Mouse (Mus musculus): Measurements from ENCODE around the gene Ndufb2. TPM values are rescaled to one million over a fixed set of nuclear protein-coding genes. Genes with fewer than 3 reads are reported as not detected.

Gene Ndufb2
- total RNA-seq (2021) = 100 to 1,000 TPM; 383 to 422 TPM
- long read RNA-seq, experiment 1, full-length matches to known transcripts = 418 of 451 reads
- long read RNA-seq, experiment 1, partial matches to known transcripts = 16 of 451 reads
- long read RNA-seq, experiment 1, other reads (novel, unspliced or antisense) = 17 of 451 reads
- long read RNA-seq, experiment 2, full-length matches to known transcripts = 305 of 328 reads
- long read RNA-seq, experiment 2, partial matches to known transcripts = 15 of 328 reads
- long read RNA-seq, experiment 2, other reads (novel, unspliced or antisense) = 8 of 328 reads

DNA sequence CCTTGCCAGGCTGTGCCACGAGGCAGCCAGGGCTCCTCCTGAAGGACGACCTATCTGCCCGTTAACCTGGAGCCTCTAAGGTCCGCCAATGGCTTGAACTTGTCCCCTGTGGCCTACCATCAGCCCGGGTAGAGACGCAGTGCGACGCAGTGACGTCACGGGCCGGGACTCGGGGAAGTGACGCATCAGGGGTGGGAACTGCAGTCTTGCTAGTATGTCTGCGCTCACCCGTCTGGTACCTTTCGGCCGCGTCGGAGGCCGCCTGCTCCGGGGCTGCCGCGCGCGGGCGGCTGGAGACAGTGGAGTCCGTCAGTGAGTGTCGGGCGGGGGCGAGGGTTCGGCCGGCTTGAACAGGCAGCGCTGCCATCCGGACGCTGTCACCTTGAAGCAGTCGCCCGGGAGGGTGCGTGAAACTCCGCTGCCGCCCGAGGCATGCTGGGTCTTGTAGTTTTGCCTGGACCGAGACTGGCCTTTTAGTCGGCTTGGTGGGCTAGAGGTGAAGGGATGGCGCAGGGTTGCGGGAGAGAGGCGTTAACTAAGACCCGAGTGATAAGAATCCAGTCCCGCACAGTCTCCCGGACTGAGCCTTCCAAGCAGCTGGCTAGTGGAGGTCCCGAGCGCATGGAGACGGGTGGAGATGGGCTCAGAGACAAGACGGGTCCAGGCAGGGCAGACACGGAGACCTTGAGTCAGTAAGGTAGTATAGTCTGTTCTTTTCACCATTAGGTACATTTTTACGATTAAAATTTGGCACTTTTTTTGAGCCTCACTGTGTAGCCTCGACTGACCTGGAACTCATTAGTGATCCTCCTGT, at the start of gene Ndufb2:
TSS of gene Ndufb2 (plus strand) at position 174 of the 814 bp plus-strand sequence.
- peak; percentile 94 for DNase-seq (ENCODE audit: low spot score)

DNA sequence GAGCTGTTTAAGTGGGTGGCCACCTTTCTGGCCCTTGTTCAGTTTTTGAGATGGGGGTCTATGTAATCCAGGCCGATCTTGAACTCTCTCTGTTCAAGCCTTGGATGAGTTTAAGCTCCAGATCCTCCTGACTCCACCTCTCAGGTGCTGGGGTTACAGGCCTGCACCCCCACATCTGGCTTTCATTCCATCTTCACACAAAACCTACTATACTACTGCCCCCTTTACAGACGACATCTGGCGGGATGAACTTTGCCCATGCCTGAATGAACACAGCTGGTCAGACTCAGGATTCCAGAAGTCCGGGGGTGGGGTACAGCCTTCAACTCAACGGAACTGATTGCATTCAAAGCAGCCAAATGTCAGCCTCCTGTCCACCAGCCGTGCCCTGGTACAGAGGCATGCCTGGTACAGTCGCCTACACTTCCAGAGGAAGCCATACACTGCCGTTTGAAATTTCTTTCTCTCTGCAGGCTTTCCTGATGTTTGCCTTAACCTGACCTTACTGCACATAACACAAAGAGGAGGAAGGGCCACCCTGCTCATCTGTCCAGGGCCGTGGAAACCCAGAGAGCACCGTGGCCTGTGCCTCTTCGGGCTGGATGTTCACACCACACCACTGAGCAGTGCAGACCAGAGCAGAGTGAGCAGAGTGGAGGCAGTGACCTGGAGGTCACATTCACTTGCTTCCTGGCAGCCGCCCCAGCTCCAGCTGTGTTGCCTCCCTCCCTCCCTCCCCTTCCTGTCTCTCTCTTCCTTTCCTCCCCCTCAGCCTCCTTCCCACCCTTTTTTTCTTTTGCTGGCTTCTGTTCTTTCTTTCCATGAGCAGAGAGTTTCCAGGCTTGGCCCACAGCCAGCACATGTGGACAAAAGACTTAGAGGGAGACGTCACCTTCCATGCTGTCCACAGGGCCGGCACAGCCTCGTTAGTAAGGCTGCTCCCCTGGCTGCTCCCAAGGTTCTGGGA, 49.5 kb upstream of the Ndufb2 start:
- peak; percentile 88 for DNase-seq (ENCODE audit: low spot score)

DNA sequence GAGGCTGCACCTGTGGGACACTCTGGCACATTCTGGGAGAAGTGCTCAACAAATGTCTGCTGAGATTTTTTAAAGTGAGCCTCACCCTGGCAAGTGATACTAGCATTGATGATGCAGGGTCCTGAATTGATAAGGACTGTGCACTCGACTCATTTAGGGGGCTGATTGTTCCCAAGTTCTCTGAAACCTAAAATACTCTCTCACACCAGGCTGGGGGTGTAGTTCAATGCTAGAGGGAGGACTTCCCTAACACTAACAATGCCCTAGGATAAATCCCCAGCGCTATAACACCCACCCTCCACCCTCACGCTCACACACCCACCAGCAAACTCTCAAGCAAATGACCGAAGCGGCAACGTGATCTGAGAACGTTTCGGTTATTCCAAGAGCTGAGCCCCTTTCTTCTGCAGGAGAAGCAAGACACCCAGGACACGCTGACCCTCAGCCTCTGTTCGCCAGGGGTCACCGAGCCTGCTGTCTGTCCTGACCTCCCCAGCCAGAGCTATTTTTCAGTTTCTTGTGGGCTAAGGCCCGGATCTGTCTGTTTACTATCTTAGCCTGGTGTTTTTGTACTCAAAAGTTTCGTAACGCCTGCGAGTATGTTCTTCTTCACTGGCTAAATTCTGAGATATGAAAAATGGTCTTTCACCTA, 48.5 kb upstream of the Ndufb2 start:
- DNase-seq (ENCODE audit: low spot score) = no peak

DNA sequence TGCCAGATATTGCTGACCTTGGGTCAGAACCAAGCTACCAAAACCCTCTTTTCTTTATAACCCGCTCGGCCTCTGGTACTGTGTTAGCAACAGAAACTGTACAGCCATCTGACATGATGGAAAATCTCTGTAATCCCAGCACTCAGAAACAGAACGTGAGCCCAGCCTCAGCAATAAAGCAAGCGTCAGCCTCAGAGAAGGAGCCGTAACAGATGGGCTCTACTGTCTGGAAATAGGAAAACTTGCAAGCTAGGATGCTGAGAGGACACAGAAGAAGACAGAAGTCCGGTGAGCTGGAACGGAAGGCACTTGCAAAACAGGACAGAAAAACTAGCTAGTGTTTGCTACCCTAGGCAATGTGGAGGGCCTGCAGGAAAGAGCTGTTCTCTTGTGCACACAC, 46.9 kb upstream of the Ndufb2 start:
- DNase-seq (ENCODE audit: low spot score) = no peak

DNA sequence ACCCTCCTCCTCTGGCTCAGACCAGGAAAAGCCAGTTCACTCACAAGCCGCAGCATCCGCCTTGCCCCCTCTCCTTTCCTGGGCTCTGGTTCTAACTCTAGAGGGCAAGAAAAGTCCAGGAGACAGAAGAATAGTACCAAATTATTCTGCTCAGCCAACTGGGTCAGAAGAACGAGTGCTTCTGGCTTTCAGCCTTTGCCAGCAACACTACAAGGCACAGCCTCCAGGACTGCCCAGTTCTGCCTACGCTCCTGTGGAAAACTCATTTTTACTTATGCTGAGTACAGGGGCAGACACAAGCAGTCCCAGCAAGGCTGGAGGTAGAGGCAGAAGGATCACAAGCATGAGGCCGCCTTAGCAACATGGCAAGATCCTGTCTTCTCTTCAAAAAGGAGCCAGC, 44.3 kb upstream of the Ndufb2 start:
- DNase-seq (ENCODE audit: low spot score) = no peak

DNA sequence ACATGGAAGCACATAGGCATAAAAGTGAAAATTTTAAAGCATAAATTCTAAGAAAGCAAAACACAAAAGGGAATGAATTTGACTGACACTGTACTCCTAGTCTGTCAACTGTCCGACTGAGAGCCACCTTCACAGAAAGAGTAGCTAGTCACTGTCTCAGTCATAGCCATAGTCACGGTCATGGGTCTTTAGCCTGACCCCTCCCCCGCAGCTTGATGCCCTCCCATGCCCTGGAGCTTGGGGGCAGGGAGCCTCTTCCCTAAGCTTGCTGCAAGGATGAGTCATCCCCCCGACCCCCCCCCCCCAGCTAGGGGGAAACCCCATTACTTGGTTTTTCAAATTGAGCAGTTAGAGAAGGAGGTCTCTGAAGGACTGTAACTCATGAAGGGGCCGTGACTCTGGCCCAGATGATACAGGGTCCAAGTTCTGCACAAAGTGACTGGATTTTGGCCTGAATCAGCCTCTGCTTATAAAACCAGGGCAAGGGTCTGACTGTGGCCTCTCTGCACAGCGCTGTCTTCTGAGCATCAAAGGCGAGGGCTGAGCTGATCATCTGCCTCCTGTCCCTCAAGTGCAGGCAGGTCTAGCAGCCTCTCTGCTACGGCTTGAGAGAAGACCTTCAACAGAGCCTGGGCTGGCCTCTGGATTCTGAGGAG, 40.3 kb upstream of the Ndufb2 start:
- no peak for DNase-seq (ENCODE audit: low spot score)

DNA sequence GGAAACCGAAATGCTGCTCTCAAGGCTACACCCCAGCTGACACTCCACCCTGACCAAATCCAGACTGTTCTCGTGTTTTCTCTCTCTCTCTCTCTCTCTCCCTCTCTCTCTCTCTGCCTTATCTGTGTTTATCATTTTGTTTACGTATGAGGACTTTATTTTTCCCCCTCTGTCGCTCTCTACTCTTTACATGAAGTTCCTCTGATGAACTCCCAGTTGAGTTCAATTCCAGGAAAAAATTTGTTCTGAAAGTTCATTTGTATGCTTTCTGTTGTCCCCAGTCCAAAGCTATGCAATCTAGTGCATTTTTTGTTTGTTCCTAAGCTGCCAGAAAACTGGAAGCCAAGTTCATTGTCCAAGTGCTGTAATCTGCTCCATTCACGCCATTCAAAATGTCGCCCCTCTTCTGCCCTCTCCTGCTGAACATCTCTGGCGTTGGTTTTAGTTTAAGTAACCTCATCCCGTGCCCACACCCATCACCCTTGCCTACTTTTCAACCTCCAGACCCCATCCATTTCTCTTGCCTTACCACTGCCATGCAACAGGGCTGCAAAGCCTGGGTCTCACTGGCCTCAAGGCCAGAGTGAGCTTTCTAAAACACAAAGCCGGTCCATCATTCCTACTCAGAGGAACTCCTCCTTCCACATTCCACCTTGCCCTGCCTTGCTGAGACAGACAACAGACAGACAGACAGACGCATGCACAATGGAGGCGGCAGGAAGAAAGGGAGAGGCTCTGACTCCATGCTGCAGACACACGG, 37.3 kb upstream of the Ndufb2 start:
- no peak for DNase-seq (ENCODE audit: low spot score)

DNA sequence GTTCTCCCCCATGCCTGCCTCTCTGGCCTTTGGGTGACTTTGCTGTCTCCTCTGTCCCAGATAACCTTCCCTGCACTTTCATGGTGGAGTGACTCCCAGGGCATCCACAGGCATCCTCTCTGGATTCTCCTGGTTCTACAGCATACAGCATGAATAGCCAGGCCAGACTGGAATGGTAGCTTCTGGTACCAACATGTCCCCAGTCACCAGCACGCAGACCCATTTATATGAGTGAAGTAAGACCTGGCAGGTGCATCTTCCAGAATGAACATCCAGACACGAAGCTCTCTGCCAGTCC, 36.8 kb upstream of the Ndufb2 start:
- DNase-seq (ENCODE audit: low spot score) = no peak

DNA sequence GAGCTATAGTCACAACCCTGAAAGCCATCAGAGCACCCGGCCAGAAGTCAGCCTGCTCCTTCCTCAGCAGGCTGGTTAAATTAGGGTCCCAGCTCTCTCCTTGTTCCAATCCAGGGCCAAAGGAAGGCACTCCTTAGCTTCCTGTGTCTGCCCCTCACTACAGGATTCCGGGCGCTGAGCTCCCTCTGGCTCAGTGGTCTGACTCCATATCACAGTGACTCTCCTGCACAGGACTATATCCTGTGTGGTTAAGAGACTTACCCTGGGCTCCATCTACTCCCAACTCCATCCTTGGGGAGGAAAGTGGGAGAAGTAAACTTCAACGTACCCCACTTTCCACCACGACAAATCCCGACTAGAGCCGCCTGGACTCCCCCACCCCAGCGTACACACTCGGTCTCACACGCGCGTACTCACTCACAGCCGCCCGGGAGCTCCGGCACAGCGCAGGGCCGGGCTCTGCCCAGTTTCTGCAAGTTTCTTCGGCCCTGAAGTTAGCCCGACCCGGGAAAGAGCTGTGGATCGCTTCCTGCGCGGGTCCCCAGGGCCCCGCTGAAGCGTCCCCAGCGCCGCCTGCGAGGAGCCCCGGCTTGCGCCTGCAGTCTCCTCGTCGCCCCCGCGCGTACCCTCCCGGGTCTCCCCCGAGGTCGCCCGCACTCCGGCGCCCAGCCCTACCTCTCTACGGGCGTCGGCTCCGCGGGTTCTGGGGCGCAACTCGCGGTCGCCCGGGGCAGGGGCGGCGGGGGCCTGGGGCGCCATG, 35.3 kb upstream of the Ndufb2 start:
- peak; percentile 25 for DNase-seq (ENCODE audit: low spot score)

DNA sequence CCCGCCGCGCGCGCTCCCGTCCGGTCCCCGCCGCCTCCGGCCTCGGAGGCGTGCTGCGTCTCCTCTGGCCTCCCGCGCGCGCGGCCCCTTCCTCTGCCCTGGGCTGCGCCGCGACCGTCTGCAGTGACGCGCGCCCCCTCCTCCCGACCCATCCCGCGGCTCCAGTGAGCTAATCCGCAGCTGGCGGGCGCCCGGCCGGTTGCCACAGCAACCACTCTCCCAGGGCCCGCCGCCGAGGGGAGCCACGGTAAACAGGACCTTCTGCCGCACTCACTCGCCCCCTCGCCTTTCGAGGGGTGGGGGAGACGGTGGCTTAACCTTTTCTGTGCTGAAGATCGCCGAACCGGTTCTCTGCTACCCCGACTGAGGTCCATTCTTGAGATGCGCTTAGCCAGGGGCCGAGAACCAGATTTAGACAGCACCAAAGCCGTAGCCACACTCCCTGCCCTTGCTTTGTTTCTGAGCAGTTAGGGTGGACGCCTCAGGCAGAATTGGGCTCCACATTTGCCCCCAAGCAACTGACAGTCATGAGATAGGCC, 34.6 kb upstream of the Ndufb2 start, which contains the start of gene Dennd2a:
TSS of gene Dennd2a (minus strand) at position 145 of the 539 bp plus-strand sequence.
- DNase-seq (ENCODE audit: low spot score) = peak; percentile 59

DNA sequence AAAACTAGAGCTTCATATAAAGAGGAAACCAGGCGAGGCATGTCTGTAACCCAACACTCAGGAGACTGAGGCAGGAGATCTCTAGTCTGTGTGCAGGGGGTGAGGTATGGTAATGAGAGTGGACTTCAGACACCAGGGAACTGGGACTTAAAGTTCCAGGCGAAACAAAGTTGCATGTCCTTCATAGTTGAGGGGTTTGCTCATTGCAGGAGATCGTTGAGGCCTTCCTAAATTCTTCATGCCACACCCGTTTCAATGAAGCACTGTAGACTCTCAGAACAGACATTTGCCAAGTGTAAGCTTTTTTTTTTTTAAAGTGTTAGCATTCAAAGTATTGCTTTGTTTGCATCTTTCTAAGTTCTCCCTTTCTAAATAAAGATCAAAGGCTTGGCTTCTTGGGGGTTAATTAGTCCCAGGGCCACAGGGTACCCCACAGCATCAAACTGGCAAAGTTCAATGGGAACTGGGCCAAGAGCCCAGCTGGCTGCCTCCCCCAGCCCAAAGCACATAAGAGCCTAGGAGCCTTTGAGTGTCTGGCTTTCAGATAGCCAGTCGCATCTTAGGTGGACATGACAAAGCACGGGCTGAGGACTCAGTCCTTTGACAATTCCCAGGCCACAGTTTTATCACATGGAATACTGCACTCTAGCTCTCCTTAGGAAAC, 33.0 kb upstream of the Ndufb2 start:
- no peak for DNase-seq (ENCODE audit: low spot score)

DNA sequence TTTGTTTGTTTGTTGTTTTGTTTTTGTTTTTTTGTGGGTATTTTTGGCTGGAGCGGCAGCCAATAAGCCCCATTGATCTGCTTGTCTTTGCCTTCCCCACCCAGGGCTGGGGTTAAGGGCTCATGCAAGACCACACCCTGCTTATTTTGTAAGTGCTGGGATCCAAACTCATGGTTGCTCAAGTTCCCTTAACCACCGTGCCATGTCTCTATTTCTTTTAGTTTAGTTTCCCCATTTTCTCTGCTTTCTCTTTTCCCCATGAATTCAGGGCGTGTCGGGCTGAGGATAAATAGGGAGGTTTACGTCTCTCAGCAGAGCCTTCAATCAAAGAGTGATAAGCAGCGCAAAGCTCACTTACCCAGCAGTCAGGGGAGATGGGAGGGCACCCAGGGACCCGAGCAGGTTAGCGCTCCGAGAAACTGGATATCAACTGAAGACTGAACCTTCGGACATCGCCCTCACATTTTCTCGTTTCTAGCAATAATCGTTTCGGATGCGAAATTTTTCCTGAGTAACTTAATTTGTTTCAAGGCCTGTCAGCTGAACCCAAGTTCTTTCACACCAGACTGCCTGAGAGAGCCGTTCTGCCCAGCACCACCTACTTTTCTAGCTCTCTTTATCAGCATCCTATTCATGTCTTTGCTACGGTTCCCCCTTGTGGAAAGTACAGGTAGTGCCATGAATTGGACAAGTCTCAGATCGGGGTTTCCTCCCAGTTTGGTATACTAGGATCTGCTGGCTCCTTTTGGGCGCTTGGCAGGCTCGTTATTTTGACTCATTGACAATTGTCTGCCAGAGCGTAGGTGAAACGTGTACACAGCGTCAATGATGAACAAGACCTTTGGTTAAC, 30.0 kb upstream of the Ndufb2 start:
- DNase-seq (ENCODE audit: low spot score) = peak; percentile 89

DNA sequence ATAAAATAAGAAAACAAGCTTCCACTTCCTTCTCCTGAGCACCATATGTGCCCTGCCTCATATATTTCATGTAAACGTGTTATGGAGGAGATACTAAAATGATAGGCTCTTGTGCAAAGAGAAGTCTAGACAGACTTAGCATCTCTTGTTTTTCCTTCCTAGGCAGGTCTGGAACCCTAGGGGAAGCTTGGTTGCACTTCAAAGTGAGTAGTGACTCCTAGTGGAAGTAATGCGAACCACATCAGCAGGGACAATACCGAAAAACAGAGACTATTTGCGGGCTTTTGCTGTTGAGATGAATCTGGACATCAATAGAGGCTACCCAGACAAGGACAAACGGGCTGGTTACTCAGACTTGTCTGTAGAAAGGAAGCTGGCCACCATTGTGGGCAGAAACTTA, 24.8 kb upstream of the Ndufb2 start:
- DNase-seq (ENCODE audit: low spot score) = peak; percentile 33

DNA sequence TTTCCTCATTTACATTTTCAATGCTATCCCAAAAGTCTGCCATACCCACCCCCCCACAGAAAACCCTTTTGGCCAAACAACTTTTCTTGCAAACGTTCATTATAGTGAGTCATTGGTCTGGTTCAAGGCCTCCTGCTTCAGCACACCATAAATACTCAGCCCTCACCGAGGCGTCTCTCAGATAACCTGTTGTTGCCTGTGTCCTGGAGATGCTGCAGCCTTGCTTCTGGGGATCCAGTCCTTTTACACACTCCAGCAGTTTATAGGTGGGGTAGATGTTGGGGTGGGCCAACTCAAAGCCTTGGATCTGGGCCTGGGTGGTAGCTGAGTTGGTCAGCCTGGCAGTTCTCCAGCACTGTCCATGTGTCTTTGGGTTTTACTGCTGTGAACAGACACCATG, 21.9 kb upstream of the Ndufb2 start:
- no peak for DNase-seq (ENCODE audit: low spot score)

DNA sequence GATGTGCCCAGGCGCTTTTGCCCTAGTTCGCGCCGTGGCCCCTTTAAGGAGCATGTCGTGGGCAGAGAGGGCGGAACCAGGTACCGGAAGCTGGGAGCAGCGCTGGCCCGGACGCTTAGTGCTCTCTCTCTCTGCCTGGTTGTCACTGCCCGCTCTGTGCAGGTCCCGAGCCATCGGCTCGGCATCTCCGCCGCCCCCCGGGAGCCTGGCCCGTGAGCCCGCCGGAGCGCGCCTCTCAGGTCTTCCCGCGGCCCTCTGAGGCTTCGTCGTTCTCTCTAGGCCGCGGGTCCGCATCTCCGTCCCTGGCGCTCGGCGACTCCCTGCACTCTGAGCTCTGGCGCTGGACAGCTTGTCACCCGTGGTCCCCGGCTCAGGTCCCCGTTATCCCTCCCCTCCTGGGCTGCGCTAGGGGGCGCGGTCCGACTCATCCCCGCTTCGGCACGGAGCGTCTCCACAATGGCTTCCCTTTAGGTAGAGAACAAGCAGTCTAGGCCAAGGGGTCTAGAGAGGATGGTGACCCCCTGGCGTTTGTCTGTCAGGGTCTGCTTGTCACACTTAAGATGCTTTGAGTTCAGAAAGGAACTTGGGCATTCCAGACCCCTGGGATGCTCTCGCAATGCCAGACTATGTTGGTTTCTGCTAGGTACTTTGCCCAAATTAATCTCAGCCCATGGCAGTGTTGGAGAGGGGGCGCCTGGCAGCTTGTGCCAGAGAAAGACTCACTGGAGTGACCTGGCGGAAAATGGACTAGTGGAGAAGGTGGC, 18.4 kb upstream of the Ndufb2 start, which contains the start of gene Adck2:
TSS of gene Adck2 (plus strand) at position 83 of the 764 bp plus-strand sequence.
- peak; percentile 75 for DNase-seq (ENCODE audit: low spot score)

DNA sequence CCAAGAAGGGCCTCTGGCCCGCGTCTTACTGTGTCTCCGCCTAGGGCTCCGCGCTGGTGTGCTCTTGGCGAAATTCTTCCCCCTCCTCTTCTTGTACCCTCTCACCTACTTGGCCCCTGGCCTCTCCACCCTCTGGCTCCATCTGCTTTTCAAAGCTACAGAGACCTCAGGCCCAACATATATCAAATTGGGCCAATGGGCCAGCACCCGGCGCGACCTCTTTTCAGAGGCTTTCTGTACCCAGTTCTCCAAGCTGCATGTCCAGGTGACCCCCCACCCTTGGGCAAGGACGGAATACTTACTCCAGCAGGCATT, 17.9 kb upstream of the Ndufb2 start:
- DNase-seq (ENCODE audit: low spot score) = no peak

DNA sequence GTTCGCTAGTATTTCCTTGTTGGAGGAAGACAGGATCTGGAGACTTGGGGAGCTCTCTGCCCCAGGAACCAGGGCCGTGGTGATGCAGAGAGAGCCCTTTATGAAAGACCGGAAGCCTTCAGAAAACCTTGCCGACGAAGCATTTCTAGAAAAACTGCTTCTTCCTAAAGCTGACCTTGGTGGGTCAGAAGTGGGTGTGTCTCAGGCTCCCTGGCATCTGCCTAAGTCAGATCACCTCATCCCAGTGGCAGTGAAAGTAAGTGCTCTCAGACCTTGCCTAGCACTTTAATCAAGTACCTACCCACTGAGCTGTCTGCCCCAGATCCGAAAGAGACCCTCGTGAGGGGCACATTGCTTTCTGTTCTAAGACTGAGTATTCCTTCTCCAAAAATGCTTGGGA, 17.4 kb upstream of the Ndufb2 start:
- DNase-seq (ENCODE audit: low spot score) = no peak
